Mouse (Mus musculus): ENCODE data around the gene Fam185a.

GRCm38 (mm10) chr5:21500133-21500532 is 75.4 kb downstream of the Fam185a start:
- TF ChIP-seq GATA1 (IDR thresholded peaks at IDR 0.05; ENCODE audit: low read length) = no peak
- TF ChIP-seq TAL1 (IDR thresholded peaks at IDR 0.05; ENCODE audit: low read length) = no peak

Measured in erythroblast, embryonic 14.5 days (primary cell).